Mouse (Mus musculus) kidney, postnatal 0 days (tissue): ENCODE results near the gene Hacd3. TPM values are rescaled to one million over a fixed set of nuclear protein-coding genes. Genes with fewer than 3 reads are reported as not detected.

ENCODE experiments used
- ATAC-seq: fragments of 200-750 bp; cut with Nextera tagmentation; replicated peaks from 2 replicates; pipeline ENCODE4 v1.8.0; 2017; ENCODE audit warnings: low read depth, moderate number of reproducible peaks, moderate TSS enrichment, moderate library complexity; ENCODE audit not compliant: low FRiP score
- DNase-seq: peaks from one replicate; pipeline ENCODE4 v3.0.0-alpha.2; 2016; ENCODE audit warnings: low spot score
- H3K27ac ChIP-seq: fragments of 300-500 bp; sonication (generic); 2 replicates; pipeline ENCODE4 v1.5.1; 2014; ENCODE audit warnings: mild to moderate bottlenecking
- H3K27me3 ChIP-seq: fragments of 300-500 bp; sonication (generic); 2 replicates; pipeline ENCODE4 v1.6.1; 2014; ENCODE audit warnings: low read length, mixed read lengths; ENCODE audit not compliant: insufficient read depth
- H3K36me3 ChIP-seq: fragments of 300-500 bp; sonication (generic); 2 replicates; pipeline ENCODE4 v1.6.1; 2014; ENCODE audit warnings: low read length, mixed read lengths; ENCODE audit not compliant: insufficient read depth
- H3K4me1 ChIP-seq: fragments of 300-500 bp; sonication (generic); replicated peaks from 2 replicates; pipeline ENCODE4 v1.6.1; 2014; ENCODE audit warnings: antibody characterized with exemption, low read length, mixed read lengths; ENCODE audit not compliant: insufficient read depth
- H3K4me2 ChIP-seq: fragments of 300-500 bp; sonication (generic); 2 replicates; pipeline ENCODE4 v1.6.1; 2014; ENCODE audit warnings: mild to moderate bottlenecking, low read length, moderate library complexity, mixed read lengths
- H3K4me3 ChIP-seq: fragments of 300-500 bp; sonication (generic); replicated peaks from 2 replicates; pipeline ENCODE4 v1.5.1; 2014; ENCODE audit warnings: low read depth, low read length
- H3K9ac ChIP-seq: fragments of 300-500 bp; sonication (generic); 2 replicates; pipeline ENCODE4 v1.6.1; 2014; ENCODE audit warnings: low read depth, low read length
- H3K9me3 ChIP-seq: fragments of 300-500 bp; sonication (generic); replicated peaks from 2 replicates; pipeline ENCODE4 v1.6.1; 2016; ENCODE audit warnings: low read length, inconsistent platforms, mixed read lengths
- CTCF ChIP-seq: IDR thresholded peaks from 2 replicates; pipeline ENCODE4 v1.5.1; 2016; ENCODE audit warnings: antibody characterized with exemption, low read depth, mild to moderate bottlenecking, moderate library complexity
- WGBS: fragments of 180-500 bp; shearing (Covaris S2); extraction: QIAGEN DNeasy Blood & Tissue Kit; methylation state at CpG from one replicate; pipeline ENCODE4 v1.1.7; 2014; 5-methylcytosine and 5-hydroxymethylcytosine counted together
- polyA plus RNA-seq: library from polyadenylated mRNA; unstranded; fragments of >200 nt; fragmentation: Nextera tagmentation; extraction: Ambion mirVana; gene quantifications from 2 replicates; pipeline ENCODE4 v1.2.1, GENCODE M21; 2015

The Hacd3 gene
- 68.2 and 78.1 TPM in 2 replicates for polyA plus RNA-seq

DNA sequence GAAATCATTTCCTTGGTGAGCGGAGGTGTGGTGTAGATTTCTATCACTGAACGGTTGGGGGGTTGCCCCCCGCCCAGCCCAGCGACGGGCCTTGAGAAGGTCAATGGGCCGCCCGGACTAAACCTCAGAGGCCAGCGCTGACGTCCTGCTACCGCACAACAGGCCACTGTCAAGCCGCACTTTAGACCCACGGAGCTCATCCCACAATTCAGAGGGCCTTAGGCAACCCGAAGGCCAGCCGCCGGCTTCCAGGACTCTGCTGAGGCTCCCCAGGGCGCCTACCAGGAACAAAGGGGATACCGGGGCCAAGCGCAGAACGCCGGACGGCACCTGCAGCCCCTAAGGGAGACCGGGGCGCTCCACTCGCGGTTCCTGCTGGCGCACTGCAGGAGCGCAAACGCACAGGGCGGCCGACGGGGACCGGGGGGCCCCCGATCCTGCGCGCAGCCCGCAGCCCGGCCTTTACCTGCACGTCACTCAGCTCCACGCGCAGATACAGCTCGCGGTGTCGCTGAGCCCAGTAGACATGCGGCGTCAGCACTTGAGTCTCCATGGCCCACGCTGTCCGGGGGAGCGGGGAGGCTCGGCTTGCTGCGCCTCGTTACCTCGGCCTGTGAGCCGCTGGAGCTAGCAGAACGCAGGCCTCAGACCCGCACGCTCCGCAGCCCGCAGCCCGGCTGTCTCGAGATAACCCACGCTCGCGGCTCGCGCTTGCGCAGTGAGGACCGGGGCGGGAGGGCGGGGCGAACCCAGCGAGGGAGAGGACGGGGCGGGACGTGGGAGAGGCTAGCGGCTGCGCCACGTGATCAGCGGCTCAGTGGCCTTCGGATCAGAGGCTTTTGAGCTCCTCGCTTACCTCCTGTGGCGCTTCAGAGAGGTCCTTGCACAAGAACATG lies at the start of gene Hacd3:
Hacd3 (minus strand) TSS at position 703 of the 896 bp plus-strand sequence.
- H3K4me3 ChIP-seq = peak within 1 kb of the TSS; percentile 96
- TF ChIP-seq CTCF = no peak

GRCm38 (mm10) chr9:65070587-65070986 lies 49.1 kb upstream of the Hacd3 start:
- no peaks in the 10 kb centered on the region for H3K9me3 ChIP-seq
- H3K27me3 ChIP-seq = no peaks in the 10 kb centered on the region
- no peak for DNase-seq
- WGBS = 91% methylated on average over 3 of the region's 3 CpGs
- H3K9ac ChIP-seq = no peak overlapping the region
- no peak for TF ChIP-seq CTCF
- ATAC-seq = no peak
- no peak overlapping the region for H3K27ac ChIP-seq
- H3K4me1 ChIP-seq = no peaks in the 10 kb centered on the region
- peaks cover 51% of the 10 kb centered on the region for H3K36me3 ChIP-seq
- no peak overlapping the region for H3K4me3 ChIP-seq
- H3K4me2 ChIP-seq = no peak overlapping the region

More for the DNA sequence above, at the start of gene Hacd3:
- H3K4me2 ChIP-seq = peak within 1 kb of the TSS; percentile 95
- no peaks in the 10 kb centered on the region for H3K4me1 ChIP-seq
- H3K9me3 ChIP-seq = no peaks in the 10 kb centered on the region
- ATAC-seq (peak; percentile 88), DNase-seq (peak; percentile 96)
- H3K36me3 ChIP-seq = no peaks in the 10 kb centered on the region
- peak within 1 kb of the TSS; percentile 94 for H3K9ac ChIP-seq
- WGBS = under 1% methylated on average over 78 of the region's 81 CpGs
- no peaks in the 10 kb centered on the region for H3K27me3 ChIP-seq
- peak within 1 kb of the TSS; percentile 89 for H3K27ac ChIP-seq

GRCm38 (mm10) chr9:65064251-65064650 lies 42.8 kb upstream of the Hacd3 start:
- H3K4me1 ChIP-seq = no peaks in the 10 kb centered on the region

GRCm38 (mm10) chr9:65050981-65051380 lies 29.5 kb upstream of the Hacd3 start:
- DNase-seq (no peak), ATAC-seq (no peak)
- no peak overlapping the region for H3K4me3 ChIP-seq
- no peaks in the 10 kb centered on the region for H3K27me3 ChIP-seq
- H3K27ac ChIP-seq = no peak overlapping the region
- no peaks in the 10 kb centered on the region for H3K4me1 ChIP-seq
- no peaks in the 10 kb centered on the region for H3K9me3 ChIP-seq
- 89% methylated on average over 3 of the region's 3 CpGs for WGBS
- peaks cover 70% of the 10 kb centered on the region for H3K36me3 ChIP-seq
- H3K4me2 ChIP-seq = no peak overlapping the region
- no peak for TF ChIP-seq CTCF
- H3K9ac ChIP-seq = no peak overlapping the region

More at GRCm38 (mm10) chr9:65064251-65064650, 42.8 kb upstream of the Hacd3 start:
- no peak for TF ChIP-seq CTCF
- Histone ChIP-seq H3K9ac (no peak overlapping the region), H3K36me3 (peaks cover 64% of the 10 kb centered on the region), H3K4me2 (no peak overlapping the region), H3K27ac (no peak overlapping the region), H3K27me3 (no peaks in the 10 kb centered on the region), H3K4me3 (no peak overlapping the region), H3K9me3 (no peaks in the 10 kb centered on the region)
- 96% methylated on average over 7 of the region's 7 CpGs for WGBS
- DNase-seq = no peak
- no peak for ATAC-seq

DNA sequence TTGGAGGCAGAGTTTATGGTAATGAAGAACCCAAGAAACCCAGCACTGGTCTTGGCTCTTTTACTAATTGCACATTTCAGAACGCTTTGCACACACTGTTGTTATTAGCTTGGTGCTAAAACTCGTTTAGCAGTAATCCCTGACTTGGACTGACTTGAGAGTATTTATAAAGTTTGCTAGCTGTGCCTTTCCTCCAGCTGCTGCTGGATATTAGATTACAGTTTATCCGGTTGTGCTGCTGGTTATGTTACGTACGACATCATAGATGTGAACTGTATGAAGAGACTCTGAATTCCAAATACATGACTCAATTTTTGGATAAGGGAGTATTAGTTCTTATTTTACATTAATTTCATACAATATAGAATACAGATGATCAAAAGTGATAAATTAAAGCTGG lies 27.9 kb upstream of the Hacd3 start:
- Histone ChIP-seq H3K27ac (no peak overlapping the region), H3K4me2 (no peak overlapping the region), H3K4me3 (no peak overlapping the region), H3K27me3 (no peaks in the 10 kb centered on the region), H3K36me3 (peaks cover 61% of the 10 kb centered on the region), H3K9ac (no peak overlapping the region), H3K4me1 (no peaks in the 10 kb centered on the region), H3K9me3 (no peaks in the 10 kb centered on the region)
- DNase-seq = no peak
- WGBS = 70% methylated on average over 5 of the region's 5 CpGs
- TF ChIP-seq CTCF = no peak
- ATAC-seq = no peak

GRCm38 (mm10) chr9:65046993-65047392 lies 25.5 kb upstream of the Hacd3 start:
- TF ChIP-seq CTCF = no peak
- no peak for ATAC-seq
- 81% methylated on average over 1 of the region's 1 CpGs for WGBS
- H3K4me1 ChIP-seq = no peaks in the 10 kb centered on the region
- H3K36me3 ChIP-seq = peaks cover 61% of the 10 kb centered on the region
- H3K9ac ChIP-seq = no peak overlapping the region
- no peak overlapping the region for H3K27ac ChIP-seq
- DNase-seq = no peak
- H3K4me3 ChIP-seq = no peak overlapping the region
- no peaks in the 10 kb centered on the region for H3K9me3 ChIP-seq
- H3K4me2 ChIP-seq = no peak overlapping the region
- H3K27me3 ChIP-seq = no peaks in the 10 kb centered on the region
